In the genomic region with DNA sequence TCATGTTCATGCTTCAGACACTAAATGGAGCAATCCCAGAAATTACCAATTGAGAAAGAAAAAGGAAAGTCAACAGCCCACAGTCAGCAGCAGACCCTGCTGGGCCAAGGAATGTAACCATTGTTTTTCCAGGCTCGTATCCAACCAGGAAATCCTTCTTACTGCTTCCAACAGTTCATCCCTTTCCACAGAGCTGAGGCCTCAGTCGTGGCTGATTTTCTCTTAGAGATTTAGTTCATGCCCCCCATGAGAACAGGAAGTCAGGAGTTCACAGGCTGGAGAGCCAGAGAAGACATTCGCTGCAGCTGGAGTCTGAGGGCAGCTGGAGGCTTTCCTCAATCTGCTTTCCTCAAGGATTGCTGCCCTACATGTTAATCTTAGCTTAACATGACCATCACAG, we compare ENCODE assay signal across 9 mouse cellular contexts. TPM values are rescaled to one million over a fixed set of nuclear protein-coding genes. Genes with fewer than 3 reads are reported as not detected.
DNase-seq lines count a peak whose midpoint lies in the region; ATAC-seq lines count a peak whose summit lies in the region.
"Had no signal": no experiment of that assay in that cellular context is flagged by ENCODE, and none has a peak within 500 bp of the region (broad histone marks: within the 10 kb centered on the region; RNA-seq: fewer than 3 reads in every experiment).

No protein-coding gene starts in this region.

- no peak overlapping the region for H3K9ac ChIP-seq in hindbrain, embryonic 14.5 days
- H3K9ac ChIP-seq in hindbrain, embryonic 12.5 days = no peak overlapping the region
- no peak overlapping the region for H3K9ac ChIP-seq in lung, embryonic 16.5 days (ENCODE audit: low read length)
- H3K9ac ChIP-seq: neural tube, embryonic 12.5 days had no signal

- H3K36me3 ChIP-seq in hindbrain, embryonic 14.5 days (replicated peaks; ENCODE audit: control insufficient read depth, insufficient read depth) = no peaks in the 10 kb centered on the region
- H3K36me3 ChIP-seq in hindbrain, embryonic 12.5 days = no peaks in the 10 kb centered on the region
- H3K36me3 ChIP-seq in lung, embryonic 16.5 days (ENCODE audit: control insufficient read depth, insufficient read depth, low read length) = no peaks in the 10 kb centered on the region
- H3K36me3 ChIP-seq: neural tube, embryonic 12.5 days had no signal

- H3K4me2 ChIP-seq in hindbrain, embryonic 14.5 days (replicated peaks) = no peak overlapping the region
- no peak overlapping the region for H3K4me2 ChIP-seq in hindbrain, embryonic 12.5 days (replicated peaks)
- no peak overlapping the region; the same call in 1 of the 2 replicates for H3K4me2 ChIP-seq in lung, embryonic 16.5 days (ENCODE audit: low read depth, low read length)
- H3K4me2 ChIP-seq: neural tube, embryonic 12.5 days had no signal

- H3K27ac ChIP-seq in hindbrain, embryonic 14.5 days = no peak overlapping the region
- H3K27ac ChIP-seq in hindbrain, embryonic 12.5 days = no peak overlapping the region
- H3K27ac ChIP-seq in brown adipose tissue, adult 24 weeks (replicated peaks; ENCODE audit: low read depth, low read length) = peak overlapping the region; percentile 74
- H3K27ac ChIP-seq in lung, embryonic 16.5 days (ENCODE audit: low read length) = peak overlapping the region; percentile 89
- H3K27ac ChIP-seq: neural tube, embryonic 12.5 days had no signal

- peak; percentile 47 for DNase-seq in hindbrain, embryonic 14.5 days (ENCODE audit: low spot score)
- peak; percentile 45 to 56 for DNase-seq in heart, postnatal 36 days
- DNase-seq in thymus, postnatal 14 days = no peak
- no peak for DNase-seq in cerebellum, postnatal 25 days
- DNase-seq in layer of hippocampus, adult 8-10 months (ENCODE audit: low spot score in 2 of 2) = no peak

- intact Hi-C loops in heart, postnatal 36 days (cut with DNase I) = loop anchor here (2.0 kb wide), 1 partner anchor 23 kb away; no protein-coding TSS in a partner anchor

- no peaks in the 10 kb centered on the region for H3K27me3 ChIP-seq in hindbrain, embryonic 14.5 days (ENCODE audit: control insufficient read depth, insufficient read depth, low read length)
- 0 out of 2 replicates have a peak, but pooled peaks cover 3% of the 10 kb centered on the region for H3K27me3 ChIP-seq in hindbrain, embryonic 12.5 days
- no peaks in the 10 kb centered on the region for H3K27me3 ChIP-seq in lung, embryonic 16.5 days (ENCODE audit: control insufficient read depth, insufficient read depth, low read depth, low read length)
- H3K27me3 ChIP-seq: neural tube, embryonic 12.5 days had no signal

- H3K4me1 ChIP-seq in hindbrain, embryonic 14.5 days (replicated peaks; ENCODE audit: control insufficient read depth, insufficient read depth, low read length) = no peaks in the 10 kb centered on the region
- H3K4me1 ChIP-seq in hindbrain, embryonic 12.5 days = no peaks in the 10 kb centered on the region
- H3K4me1 ChIP-seq in brown adipose tissue, adult 24 weeks (ENCODE audit: control insufficient read depth, insufficient read depth, insufficient read length, low read length) = peaks cover 24% of the 10 kb centered on the region
- peaks cover 30% of the 10 kb centered on the region for H3K4me1 ChIP-seq in lung, embryonic 16.5 days (replicated peaks; ENCODE audit: control insufficient read depth, insufficient read depth, low read length)
- H3K4me1 ChIP-seq: neural tube, embryonic 12.5 days had no signal

- 43% methylated on average over 3 of the region's 3 CpGs for WGBS in hindbrain, embryonic 14.5 days
- 27% methylated on average over 3 of the region's 3 CpGs for WGBS in hindbrain, embryonic 12.5 days
- WGBS in lung, embryonic 16.5 days = 9% methylated on average over 3 of the region's 3 CpGs

- H3K9me3 ChIP-seq in hindbrain, embryonic 14.5 days (ENCODE audit: control insufficient read depth, low read length) = no peaks in the 10 kb centered on the region
- H3K9me3 ChIP-seq in hindbrain, embryonic 12.5 days (replicated peaks) = no peaks in the 10 kb centered on the region
- peaks cover 6% of the 10 kb centered on the region; the same call in 1 of the 2 replicates for H3K9me3 ChIP-seq in lung, embryonic 16.5 days (ENCODE audit: control insufficient read depth, low read length)
- H3K9me3 ChIP-seq: neural tube, embryonic 12.5 days had no signal

- H3K4me3 ChIP-seq in hindbrain, embryonic 14.5 days (replicated peaks; ENCODE audit: low read length) = no peak overlapping the region
- H3K4me3 ChIP-seq in hindbrain, embryonic 12.5 days = no peak overlapping the region
- H3K4me3 ChIP-seq in brown adipose tissue, adult 24 weeks (ENCODE audit: insufficient read depth, low read depth, low read length) = peak overlapping the region; percentile 4; the same call in 1 of the 2 replicates
- H3K4me3 ChIP-seq in lung, embryonic 16.5 days (ENCODE audit: low read length) = no peak overlapping the region
- H3K4me3 ChIP-seq: neural tube, embryonic 12.5 days had no signal

- ATAC-seq in hindbrain, embryonic 14.5 days (ENCODE audit: low FRiP score) = no peak
- no peak for ATAC-seq in hindbrain, embryonic 12.5 days (ENCODE audit: low FRiP score)
- ATAC-seq in lung, embryonic 16.5 days (ENCODE audit: low read depth) = peak; percentile 88

RNA-seq across cellular contexts. Expression of a gene that starts 9.1 kb away (rescaled TPM):
- 38.2 and 40.4 TPM in 2 replicates for polyA plus RNA-seq in hindbrain, embryonic 14.5 days (2014; fragmentation: Nextera tagmentation; extraction: Ambion mirVana)
- 34.0 and 34.1 TPM in 2 replicates for polyA plus RNA-seq in hindbrain, embryonic 12.5 days (2016; fragmentation: Nextera tagmentation; extraction: Ambion mirVana)
- 147 and 149 TPM in 2 replicates for polyA plus RNA-seq in brown adipose tissue, adult 24 weeks (2012; ENCODE audit: insufficient read depth, insufficient read length, missing spikeins)
- total RNA-seq in heart, postnatal 36 days (2021) = 10 to 100 TPM; 39.7 to 40.4 TPM
- polyA plus RNA-seq in lung, embryonic 16.5 days (2015; fragmentation: Nextera tagmentation; extraction: Ambion mirVana) = 69.6 and 73.0 TPM in 2 replicates
- 10 to 100 TPM; 21.3 to 48.8 (median 34.5) TPM for total RNA-seq in layer of hippocampus, adult 8-10 months (2022)

RNA-seq across cellular contexts. Expression of a gene that starts 28.0 kb away (rescaled TPM):
- not detected in 2 replicates for polyA plus RNA-seq in hindbrain, embryonic 14.5 days (2014; fragmentation: Nextera tagmentation; extraction: Ambion mirVana)
- not detected in 2 replicates for polyA plus RNA-seq in hindbrain, embryonic 12.5 days (2016; fragmentation: Nextera tagmentation; extraction: Ambion mirVana)
- 13.8 TPM in 1 of 2 replicates, not detected in the other for polyA plus RNA-seq in brown adipose tissue, adult 24 weeks (2012; ENCODE audit: insufficient read depth, insufficient read length, missing spikeins)
- under 1 TPM in 1 of 2 experiments, not detected in 1; 0.47 TPM for total RNA-seq in heart, postnatal 36 days (2021)
- not detected in 2 replicates for polyA plus RNA-seq in lung, embryonic 16.5 days (2015; fragmentation: Nextera tagmentation; extraction: Ambion mirVana)
- under 1 TPM in 1 of 4 experiments, not detected in 3; 0.72 TPM for total RNA-seq in layer of hippocampus, adult 8-10 months (2022)
- polyA plus RNA-seq: neural tube, embryonic 12.5 days had no signal

RNA-seq across cellular contexts. Expression of a gene that starts 42.5 kb away (rescaled TPM):
- 13.0 and 13.4 TPM in 2 replicates for polyA plus RNA-seq in hindbrain, embryonic 14.5 days (2014; fragmentation: Nextera tagmentation; extraction: Ambion mirVana)
- polyA plus RNA-seq in hindbrain, embryonic 12.5 days (2016; fragmentation: Nextera tagmentation; extraction: Ambion mirVana) = 8.5 and 10.1 TPM in 2 replicates
- polyA plus RNA-seq in brown adipose tissue, adult 24 weeks (2012; ENCODE audit: insufficient read depth, insufficient read length, missing spikeins) = 29.5 and 44.8 TPM in 2 replicates
- total RNA-seq in heart, postnatal 36 days (2021) = 100 to 1,000 TPM; 113 to 116 TPM
- 56.8 and 61.5 TPM in 2 replicates for polyA plus RNA-seq in lung, embryonic 16.5 days (2015; fragmentation: Nextera tagmentation; extraction: Ambion mirVana)
- total RNA-seq in layer of hippocampus, adult 8-10 months (2022) = 10 to 100 TPM in 3 of 4 experiments, 1 to 10 TPM in 1; 9.6 to 18.3 (median 14.3) TPM

Comparison
In these comparisons a context has a peak if more than half of its experiments do, and no peak if none do; other contexts are left out.
1. DNase-seq: peak in hindbrain, embryonic 14.5 days (single experiment) and heart, postnatal 36 days (2 of 2); none in thymus, postnatal 14 days (single experiment), cerebellum, postnatal 25 days (0 of 2) and layer of hippocampus, adult 8-10 months (0 of 2).
2. H3K27ac ChIP-seq: peak in brown adipose tissue, adult 24 weeks (single experiment) and lung, embryonic 16.5 days (single experiment); none in hindbrain, embryonic 14.5 days (single experiment) and hindbrain, embryonic 12.5 days (single experiment).